Mouse (Mus musculus) lung, adult 2 months (tissue): ENCODE results near the gene Mrpl53.

Experiments
- CTCF ChIP-seq: fragments of 200-500 bp; IDR thresholded peaks from 2 replicates; pipeline ENCODE4 v1.5.1; 2011; ENCODE audit warnings: mild to moderate bottlenecking, low read length, control low read depth; ENCODE audit not compliant: insufficient read depth
- POLR2A ChIP-seq: fragments of 200-500 bp; IDR thresholded peaks from 2 replicates; pipeline ENCODE4 v1.6.1; 2011; ENCODE audit warnings: low read depth, mild to moderate bottlenecking, control low read depth, low read length, borderline replicate concordance; ENCODE audit errors: extremely low read depth

GRCm38 (mm10) chr6:83098411-83098810 is 10.4 kb upstream of the Mrpl53 start:
- TF ChIP-seq CTCF (no peak), POLR2A (no peak)
